In genomic region chr19:23024821-23025220, GRCm38 (mm10) we compare ENCODE assay signal across 21 mouse cellular contexts.
"Had no signal": no experiment of that assay in that cellular context is flagged by ENCODE, and none has a peak within 500 bp of the region (broad histone marks: within the 10 kb centered on the region; RNA-seq: fewer than 3 reads in every experiment).

No protein-coding gene starts in this region.

- H3K27ac ChIP-seq: limb, embryonic 12.5 days; limb, embryonic 15.5 days; liver, embryonic 14.5 days; macrophage; midbrain, embryonic 13.5 days; neural tube, embryonic 13.5 days; stomach, embryonic 15.5 days had no signal

- H3K9ac ChIP-seq: limb, embryonic 12.5 days; limb, embryonic 15.5 days; liver, embryonic 14.5 days; midbrain, embryonic 13.5 days; neural tube, embryonic 13.5 days; stomach, embryonic 15.5 days had no signal

- DNase-seq: kidney, adult 18-20 months; kidney, adult 9 months; kidney, postnatal 14 days; kidney, postnatal 4 days; layer of hippocampus, postnatal 36 days; lung, adult 2 months; retina, postnatal 1 day; right cerebral cortex, postnatal 25 days; spleen, adult 18-20 months; thymus, adult 18-20 months; thymus, postnatal 36 days had no signal

- H3K36me3 ChIP-seq: limb, embryonic 12.5 days; limb, embryonic 15.5 days; midbrain, embryonic 13.5 days; neural tube, embryonic 13.5 days; stomach, embryonic 15.5 days had no signal

- ATAC-seq: midbrain, embryonic 13.5 days; midbrain, embryonic 16.5 days had no signal

- H3K4me1 ChIP-seq: limb, embryonic 12.5 days; limb, embryonic 15.5 days; midbrain, embryonic 13.5 days; neural tube, embryonic 13.5 days; stomach, embryonic 15.5 days had no signal

- H3K4me3 ChIP-seq: left cerebral cortex, adult 2 months; limb, embryonic 12.5 days; limb, embryonic 15.5 days; midbrain, embryonic 13.5 days; myocyte; neural tube, embryonic 13.5 days; stomach, embryonic 15.5 days had no signal

- H3K27me3 ChIP-seq: limb, embryonic 12.5 days; limb, embryonic 15.5 days; midbrain, embryonic 13.5 days; neural tube, embryonic 13.5 days; stomach, embryonic 15.5 days had no signal

- H3K9me3 ChIP-seq: limb, embryonic 12.5 days; limb, embryonic 15.5 days; midbrain, embryonic 13.5 days; neural tube, embryonic 13.5 days; stomach, embryonic 15.5 days had no signal

- H3K4me2 ChIP-seq: limb, embryonic 12.5 days; limb, embryonic 15.5 days; midbrain, embryonic 13.5 days; neural tube, embryonic 13.5 days; stomach, embryonic 15.5 days had no signal
